Mouse (Mus musculus): Measurements from ENCODE around the gene Oxgr1. TPM values are rescaled to one million over a fixed set of nuclear protein-coding genes. Genes with fewer than 3 reads are reported as not detected.

The Oxgr1 gene
- not detected in 2 replicates for polyA plus RNA-seq (2016; fragmentation: Nextera tagmentation; extraction: Ambion mirVana)

- 93% methylated on average over 17 of the region's 17 CpGs for WGBS
- Histone ChIP-seq H3K4me3 (no peak within 1 kb of the TSS), H3K27ac (replicated peaks) (no peak within 1 kb of the TSS), H3K9me3 (no peaks in the 10 kb centered on the region), H3K4me1 (no peaks in the 10 kb centered on the region), H3K36me3 (replicated peaks) (no peaks in the 10 kb centered on the region), H3K27me3 (replicated peaks; ENCODE audit: low read depth, poor library complexity, severe bottlenecking) (no peaks in the 10 kb centered on the region)
- DNase-seq (ENCODE audit: low spot score) = no peak
Measured at GRCm38 (mm10) chr14:120042187-120042820, at the start of gene Oxgr1. Gene Oxgr1, minus strand, starts transcription at chr14:120042435.

GRCm38 (mm10) chr14:120090401-120090800 lies 48.2 kb upstream of the Oxgr1 start:
- Histone ChIP-seq H3K4me1 (peaks cover 25% of the 10 kb centered on the region), H3K36me3 (replicated peaks) (no peaks in the 10 kb centered on the region), H3K4me3 (no peak overlapping the region), H3K9me3 (no peaks in the 10 kb centered on the region), H3K27ac (replicated peaks) (peak overlapping the region; percentile 71), H3K27me3 (replicated peaks; ENCODE audit: low read depth, poor library complexity, severe bottlenecking) (no peaks in the 10 kb centered on the region)
- 29% methylated on average over 1 of the region's 1 CpGs for WGBS
- DNase-seq (ENCODE audit: low spot score) = no peak

- H3K27ac ChIP-seq (replicated peaks) = peak overlapping the region; percentile 71
- no peak overlapping the region for H3K4me3 ChIP-seq
Measured at GRCm38 (mm10) chr14:120089649-120090360, 47.6 kb upstream of the Oxgr1 start.

GRCm38 (mm10) chr14:120089006-120089648 lies 46.9 kb upstream of the Oxgr1 start:
- Histone ChIP-seq H3K27ac (replicated peaks) (peak overlapping the region; percentile 71), H3K36me3 (replicated peaks) (no peaks in the 10 kb centered on the region), H3K4me3 (no peak overlapping the region), H3K9me3 (no peaks in the 10 kb centered on the region), H3K4me1 (peaks cover 25% of the 10 kb centered on the region), H3K27me3 (replicated peaks; ENCODE audit: low read depth, poor library complexity, severe bottlenecking) (no peaks in the 10 kb centered on the region)
- no peak for DNase-seq (ENCODE audit: low spot score)
- WGBS = 60% methylated on average over 7 of the region's 7 CpGs

More at GRCm38 (mm10) chr14:120089649-120090360, 47.6 kb upstream of the Oxgr1 start:
- WGBS = 35% methylated on average over 14 of the region's 14 CpGs
- H3K4me1 ChIP-seq = peaks cover 25% of the 10 kb centered on the region
- DNase-seq (ENCODE audit: low spot score) = peak; percentile 56
- H3K36me3 ChIP-seq (replicated peaks) = no peaks in the 10 kb centered on the region
- H3K27me3 ChIP-seq (replicated peaks; ENCODE audit: low read depth, poor library complexity, severe bottlenecking) = no peaks in the 10 kb centered on the region
- H3K9me3 ChIP-seq = no peaks in the 10 kb centered on the region

- Histone ChIP-seq H3K27ac (replicated peaks) (no peak overlapping the region), H3K4me1 (peaks cover 8% of the 10 kb centered on the region), H3K27me3 (replicated peaks; ENCODE audit: low read depth, poor library complexity, severe bottlenecking) (no peaks in the 10 kb centered on the region), H3K9me3 (no peaks in the 10 kb centered on the region), H3K4me3 (no peak overlapping the region), H3K36me3 (replicated peaks) (no peaks in the 10 kb centered on the region)
- no peak for DNase-seq (ENCODE audit: low spot score)
- WGBS = 84% methylated on average over 9 of the region's 9 CpGs
Measured at GRCm38 (mm10) chr14:120084084-120084667, 41.9 kb upstream of the Oxgr1 start.

GRCm38 (mm10) chr14:120076192-120076591 lies 34.0 kb upstream of the Oxgr1 start:
- 55% methylated on average over 2 of the region's 2 CpGs for WGBS
- DNase-seq (ENCODE audit: low spot score) = no peak
- H3K36me3 ChIP-seq (replicated peaks) = no peaks in the 10 kb centered on the region

GRCm38 (mm10) chr14:120075746-120076145 lies 33.5 kb upstream of the Oxgr1 start:
- no peak overlapping the region for H3K4me3 ChIP-seq
- WGBS = 77% methylated on average over 5 of the region's 5 CpGs
- no peaks in the 10 kb centered on the region for H3K36me3 ChIP-seq (replicated peaks)
- H3K9me3 ChIP-seq = no peaks in the 10 kb centered on the region
- no peaks in the 10 kb centered on the region for H3K27me3 ChIP-seq (replicated peaks; ENCODE audit: low read depth, poor library complexity, severe bottlenecking)
- peaks cover 6% of the 10 kb centered on the region; the same call in 1 of the 2 replicates for H3K4me1 ChIP-seq
- no peak for DNase-seq (ENCODE audit: low spot score)
- H3K27ac ChIP-seq (replicated peaks) = no peak overlapping the region

More at GRCm38 (mm10) chr14:120076192-120076591, 34.0 kb upstream of the Oxgr1 start:
- Histone ChIP-seq H3K27me3 (replicated peaks; ENCODE audit: low read depth, poor library complexity, severe bottlenecking) (no peaks in the 10 kb centered on the region), H3K4me3 (no peak overlapping the region), H3K27ac (replicated peaks) (no peak overlapping the region), H3K4me1 (peaks cover 6% of the 10 kb centered on the region; the same call in 1 of the 2 replicates), H3K9me3 (no peaks in the 10 kb centered on the region)

- H3K4me3 ChIP-seq = no peak overlapping the region
- H3K4me1 ChIP-seq = peaks cover 6% of the 10 kb centered on the region; the same call in 1 of the 2 replicates
- H3K27me3 ChIP-seq (replicated peaks; ENCODE audit: low read depth, poor library complexity, severe bottlenecking) = no peaks in the 10 kb centered on the region
- no peaks in the 10 kb centered on the region for H3K9me3 ChIP-seq
- H3K36me3 ChIP-seq (replicated peaks) = no peaks in the 10 kb centered on the region
- no peak for DNase-seq (ENCODE audit: low spot score)
- peak overlapping the region; percentile 31; the same call in 1 of the 2 replicates for H3K27ac ChIP-seq (replicated peaks)
Measured at GRCm38 (mm10) chr14:120074231-120074630, 32.0 kb upstream of the Oxgr1 start.

- 63% methylated on average over 9 of the region's 9 CpGs for WGBS
- Histone ChIP-seq H3K36me3 (replicated peaks) (no peaks in the 10 kb centered on the region), H3K27ac (replicated peaks) (no peak overlapping the region), H3K4me3 (no peak overlapping the region), H3K9me3 (no peaks in the 10 kb centered on the region), H3K27me3 (replicated peaks; ENCODE audit: low read depth, poor library complexity, severe bottlenecking) (no peaks in the 10 kb centered on the region), H3K4me1 (no peaks in the 10 kb centered on the region)
- peak; percentile 70 for DNase-seq (ENCODE audit: low spot score)
Measured at GRCm38 (mm10) chr14:120061096-120061495, 18.9 kb upstream of the Oxgr1 start.

GRCm38 (mm10) chr14:120033454-120033853 lies 8.8 kb downstream of the Oxgr1 start:
- Histone ChIP-seq H3K36me3 (replicated peaks) (no peaks in the 10 kb centered on the region), H3K4me3 (no peak overlapping the region), H3K27ac (replicated peaks) (no peak overlapping the region), H3K9me3 (no peaks in the 10 kb centered on the region), H3K4me1 (no peaks in the 10 kb centered on the region), H3K27me3 (replicated peaks; ENCODE audit: low read depth, poor library complexity, severe bottlenecking) (no peaks in the 10 kb centered on the region)
- DNase-seq (ENCODE audit: low spot score) = no peak
- WGBS = 13% methylated on average over 1 of the region's 1 CpGs

- 69% methylated on average over 2 of the region's 2 CpGs for WGBS
- H3K4me1 ChIP-seq = no peaks in the 10 kb centered on the region
- H3K27me3 ChIP-seq (replicated peaks; ENCODE audit: low read depth, poor library complexity, severe bottlenecking) = no peaks in the 10 kb centered on the region
Measured at GRCm38 (mm10) chr14:120019948-120020347, 22.3 kb downstream of the Oxgr1 start.

More at GRCm38 (mm10) chr14:120019948-120020347, 22.3 kb downstream of the Oxgr1 start:
- Histone ChIP-seq H3K27ac (replicated peaks) (no peak overlapping the region), H3K9me3 (no peaks in the 10 kb centered on the region), H3K4me3 (no peak overlapping the region), H3K36me3 (replicated peaks) (no peaks in the 10 kb centered on the region)
- DNase-seq (ENCODE audit: low spot score) = no peak

Measured in embryonic facial prominence, embryonic 10.5 days (tissue).